Mouse (Mus musculus): ENCODE data around the gene Ttk. TPM values are rescaled to one million over a fixed set of nuclear protein-coding genes. Genes with fewer than 3 reads are reported as not detected.

The Ttk gene
- polyA plus RNA-seq, 1 experiment from 2014 or later, result 34.7 TPM

GRCm38 (mm10) chr9:83807562-83807961, 26.9 kb upstream of the Ttk start:
- 4% methylated on average over 2 of the region's 2 CpGs for WGBS
- Histone ChIP-seq H3K4me2 (no peak overlapping the region), H3K4me3 (ENCODE audit: low read depth, low read length) (no peak overlapping the region), H3K9me3 (ENCODE audit: control insufficient read depth, low read length) (no peaks in the 10 kb centered on the region), H3K36me3 (ENCODE audit: control insufficient read depth, insufficient read depth, low read length) (no peaks in the 10 kb centered on the region), H3K27ac (ENCODE audit: low read depth, low read length) (no peak overlapping the region), H3K4me1 (replicated peaks; ENCODE audit: control insufficient read depth, insufficient read depth, low read length) (peaks cover 2% of the 10 kb centered on the region; the same call in 1 of the 2 replicates), H3K27me3 (replicated peaks; ENCODE audit: control insufficient read depth, insufficient read depth, low read length) (peaks cover 36% of the 10 kb centered on the region), H3K9ac (ENCODE audit: low read depth, low read length) (no peak overlapping the region)
- DNase-seq (ENCODE audit: low spot score) (no peak), ATAC-seq (replicated peaks; ENCODE audit: low FRiP score) (no peak; the same call in 1 of the 2 replicates)

GRCm38 (mm10) chr9:83819188-83819587, 15.3 kb upstream of the Ttk start:
- Histone ChIP-seq H3K4me2 (no peak overlapping the region), H3K4me1 (replicated peaks; ENCODE audit: control insufficient read depth, insufficient read depth, low read length) (no peaks in the 10 kb centered on the region), H3K27ac (ENCODE audit: low read depth, low read length) (no peak overlapping the region), H3K36me3 (ENCODE audit: control insufficient read depth, insufficient read depth, low read length) (no peaks in the 10 kb centered on the region), H3K9me3 (ENCODE audit: control insufficient read depth, low read length) (no peaks in the 10 kb centered on the region), H3K9ac (ENCODE audit: low read depth, low read length) (no peak overlapping the region), H3K27me3 (replicated peaks; ENCODE audit: control insufficient read depth, insufficient read depth, low read length) (no peaks in the 10 kb centered on the region), H3K4me3 (ENCODE audit: low read depth, low read length) (no peak overlapping the region)
- WGBS, result 76% methylated on average over 7 of the region's 7 CpGs
- ATAC-seq (replicated peaks; ENCODE audit: low FRiP score), result no peak
- DNase-seq (ENCODE audit: low spot score), result no peak

GRCm38 (mm10) chr9:83820976-83821375, 13.5 kb upstream of the Ttk start:
- no peak overlapping the region for H3K27ac ChIP-seq (ENCODE audit: low read depth, low read length)
- no peaks in the 10 kb centered on the region for H3K36me3 ChIP-seq (ENCODE audit: control insufficient read depth, insufficient read depth, low read length)
- DNase-seq (ENCODE audit: low spot score) (no peak), ATAC-seq (replicated peaks; ENCODE audit: low FRiP score) (no peak)
- H3K4me1 ChIP-seq (replicated peaks; ENCODE audit: control insufficient read depth, insufficient read depth, low read length), result no peaks in the 10 kb centered on the region
- WGBS, result 82% methylated on average over 2 of the region's 2 CpGs
- H3K27me3 ChIP-seq (replicated peaks; ENCODE audit: control insufficient read depth, insufficient read depth, low read length), result no peaks in the 10 kb centered on the region
- H3K9ac ChIP-seq (ENCODE audit: low read depth, low read length), result no peak overlapping the region
- no peaks in the 10 kb centered on the region for H3K9me3 ChIP-seq (ENCODE audit: control insufficient read depth, low read length)
- no peak overlapping the region for H3K4me2 ChIP-seq
- no peak overlapping the region for H3K4me3 ChIP-seq (ENCODE audit: low read depth, low read length)

GRCm38 (mm10) chr9:83822925-83823324, 11.6 kb upstream of the Ttk start:
- Histone ChIP-seq H3K4me2 (no peak overlapping the region), H3K4me3 (ENCODE audit: low read depth, low read length) (no peak overlapping the region), H3K27ac (ENCODE audit: low read depth, low read length) (no peak overlapping the region), H3K36me3 (ENCODE audit: control insufficient read depth, insufficient read depth, low read length) (no peaks in the 10 kb centered on the region), H3K9ac (ENCODE audit: low read depth, low read length) (no peak overlapping the region), H3K4me1 (replicated peaks; ENCODE audit: control insufficient read depth, insufficient read depth, low read length) (no peaks in the 10 kb centered on the region), H3K27me3 (replicated peaks; ENCODE audit: control insufficient read depth, insufficient read depth, low read length) (no peaks in the 10 kb centered on the region), H3K9me3 (ENCODE audit: control insufficient read depth, low read length) (no peaks in the 10 kb centered on the region)
- no peak for DNase-seq (ENCODE audit: low spot score)
- 67% methylated on average over 5 of the region's 5 CpGs for WGBS
- ATAC-seq (replicated peaks; ENCODE audit: low FRiP score), result no peak

GRCm38 (mm10) chr9:83829896-83830295, 4.6 kb upstream of the Ttk start:
- H3K36me3 ChIP-seq (ENCODE audit: control insufficient read depth, insufficient read depth, low read length), result no peaks in the 10 kb centered on the region
- H3K4me3 ChIP-seq (ENCODE audit: low read depth, low read length), result no peak overlapping the region
- no peak overlapping the region for H3K9ac ChIP-seq (ENCODE audit: low read depth, low read length)
- H3K4me2 ChIP-seq, result no peak overlapping the region
- H3K4me1 ChIP-seq (replicated peaks; ENCODE audit: control insufficient read depth, insufficient read depth, low read length), result no peaks in the 10 kb centered on the region
- 66% methylated on average over 5 of the region's 5 CpGs for WGBS
- H3K27ac ChIP-seq (ENCODE audit: low read depth, low read length), result no peak overlapping the region
- no peaks in the 10 kb centered on the region for H3K9me3 ChIP-seq (ENCODE audit: control insufficient read depth, low read length)
- H3K27me3 ChIP-seq (replicated peaks; ENCODE audit: control insufficient read depth, insufficient read depth, low read length), result no peaks in the 10 kb centered on the region
- ATAC-seq (replicated peaks; ENCODE audit: low FRiP score) (no peak), DNase-seq (ENCODE audit: low spot score) (no peak)

- Histone ChIP-seq H3K9ac (ENCODE audit: low read depth, low read length) (no peak overlapping the region), H3K4me2 (no peak overlapping the region), H3K27me3 (replicated peaks; ENCODE audit: control insufficient read depth, insufficient read depth, low read length) (no peaks in the 10 kb centered on the region), H3K4me1 (replicated peaks; ENCODE audit: control insufficient read depth, insufficient read depth, low read length) (peaks cover 3% of the 10 kb centered on the region; the same call in 1 of the 2 replicates), H3K4me3 (ENCODE audit: low read depth, low read length) (no peak overlapping the region), H3K9me3 (ENCODE audit: control insufficient read depth, low read length) (no peaks in the 10 kb centered on the region), H3K27ac (ENCODE audit: low read depth, low read length) (no peak overlapping the region), H3K36me3 (ENCODE audit: control insufficient read depth, insufficient read depth, low read length) (no peaks in the 10 kb centered on the region)
- DNase-seq (ENCODE audit: low spot score) (no peak), ATAC-seq (replicated peaks; ENCODE audit: low FRiP score) (no peak)
- 77% methylated on average over 8 of the region's 8 CpGs for WGBS
Measured at GRCm38 (mm10) chr9:83831152-83831551, 3.3 kb upstream of the Ttk start.

GRCm38 (mm10) chr9:83834748-83835313, 342 bp downstream of the Ttk start:
- Histone ChIP-seq H3K9me3 (ENCODE audit: control insufficient read depth, low read length) (no peaks in the 10 kb centered on the region), H3K9ac (ENCODE audit: low read depth, low read length) (peak overlapping the region; percentile 79), H3K27ac (ENCODE audit: low read depth, low read length) (peak overlapping the region; percentile 44; the same call in 1 of the 2 replicates), H3K36me3 (ENCODE audit: control insufficient read depth, insufficient read depth, low read length) (peaks cover 2% of the 10 kb centered on the region; the same call in 1 of the 2 replicates), H3K4me1 (replicated peaks; ENCODE audit: control insufficient read depth, insufficient read depth, low read length) (peaks cover 3% of the 10 kb centered on the region), H3K4me2 (peak overlapping the region; percentile 68), H3K4me3 (ENCODE audit: low read depth, low read length) (peak overlapping the region; percentile 92), H3K27me3 (replicated peaks; ENCODE audit: control insufficient read depth, insufficient read depth, low read length) (no peaks in the 10 kb centered on the region)
- DNase-seq (ENCODE audit: low spot score), result no peak
- ATAC-seq (replicated peaks; ENCODE audit: low FRiP score), result peak; percentile 81
- WGBS, result under 1% methylated on average over 27 of the region's 27 CpGs

GRCm38 (mm10) chr9:83852464-83852863, 18.0 kb downstream of the Ttk start:
- Histone ChIP-seq H3K36me3 (ENCODE audit: control insufficient read depth, insufficient read depth, low read length) (peaks cover 20% of the 10 kb centered on the region), H3K27ac (ENCODE audit: low read depth, low read length) (no peak overlapping the region), H3K27me3 (replicated peaks; ENCODE audit: control insufficient read depth, insufficient read depth, low read length) (no peaks in the 10 kb centered on the region), H3K4me2 (no peak overlapping the region), H3K4me1 (replicated peaks; ENCODE audit: control insufficient read depth, insufficient read depth, low read length) (no peaks in the 10 kb centered on the region), H3K9me3 (ENCODE audit: control insufficient read depth, low read length) (no peaks in the 10 kb centered on the region), H3K9ac (ENCODE audit: low read depth, low read length) (no peak overlapping the region), H3K4me3 (ENCODE audit: low read depth, low read length) (no peak overlapping the region)
- 90% methylated on average over 3 of the region's 3 CpGs for WGBS
- peak; percentile 70 for ATAC-seq (replicated peaks; ENCODE audit: low FRiP score)
- no peak for DNase-seq (ENCODE audit: low spot score)

- no peak overlapping the region for H3K27ac ChIP-seq (ENCODE audit: low read depth, low read length)
Measured at GRCm38 (mm10) chr9:83865165-83865564, 30.7 kb downstream of the Ttk start.

More at GRCm38 (mm10) chr9:83865165-83865564, 30.7 kb downstream of the Ttk start:
- Histone ChIP-seq H3K27me3 (replicated peaks; ENCODE audit: control insufficient read depth, insufficient read depth, low read length) (no peaks in the 10 kb centered on the region), H3K9ac (ENCODE audit: low read depth, low read length) (no peak overlapping the region), H3K4me2 (no peak overlapping the region), H3K4me3 (ENCODE audit: low read depth, low read length) (no peak overlapping the region), H3K4me1 (replicated peaks; ENCODE audit: control insufficient read depth, insufficient read depth, low read length) (peaks cover 10% of the 10 kb centered on the region), H3K9me3 (ENCODE audit: control insufficient read depth, low read length) (no peaks in the 10 kb centered on the region), H3K36me3 (ENCODE audit: control insufficient read depth, insufficient read depth, low read length) (peaks cover 19% of the 10 kb centered on the region; the same call in 1 of the 2 replicates)
- DNase-seq (ENCODE audit: low spot score) (no peak), ATAC-seq (replicated peaks; ENCODE audit: low FRiP score) (peak; percentile 93)
- 63% methylated on average over 4 of the region's 4 CpGs for WGBS
